Mouse (Mus musculus): ENCODE data around the gene Tmem129. TPM values are rescaled to one million over a fixed set of nuclear protein-coding genes. Genes with fewer than 3 reads are reported as not detected.

Gene Tmem129
- polyA plus RNA-seq, 1 experiment from 2014 or later, result 32.5 TPM

DNA sequence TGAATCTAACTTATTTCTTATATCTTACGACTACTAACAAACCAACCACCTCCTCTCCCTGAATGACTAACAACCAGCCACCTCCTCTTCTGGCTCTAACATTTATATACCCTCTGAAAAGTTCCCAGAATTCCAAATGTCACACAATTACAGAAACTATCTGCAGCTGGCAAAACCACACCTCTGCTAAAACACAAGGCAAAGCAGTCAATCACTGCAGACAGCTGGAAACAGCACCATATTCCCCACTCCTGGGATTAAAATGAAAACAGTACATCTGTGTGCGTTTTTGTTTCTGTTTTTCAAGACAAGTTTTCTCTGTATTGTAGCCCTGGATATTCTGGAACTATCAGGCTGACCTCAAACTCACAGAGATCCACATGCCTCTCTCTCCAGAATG is 35.5 kb downstream of the Tmem129 start:
- H3K9ac ChIP-seq (ENCODE audit: low read depth, low read length), result no peak overlapping the region
- no peaks in the 10 kb centered on the region for H3K4me1 ChIP-seq (ENCODE audit: control insufficient read depth, insufficient read depth, low read depth, low read length)
- H3K4me2 ChIP-seq (ENCODE audit: low read length), result no peak overlapping the region
- H3K27me3 ChIP-seq (replicated peaks; ENCODE audit: control insufficient read depth, insufficient read depth, low read length), result no peaks in the 10 kb centered on the region
- WGBS, result 88% methylated on average over 2 of the region's 2 CpGs
- no peak overlapping the region for H3K27ac ChIP-seq (ENCODE audit: low read depth, low read length)
- H3K36me3 ChIP-seq (ENCODE audit: control insufficient read depth, insufficient read depth, low read length), result no peaks in the 10 kb centered on the region
- no peak overlapping the region for H3K4me3 ChIP-seq (ENCODE audit: low read length)
- no peak for ATAC-seq
- no peaks in the 10 kb centered on the region for H3K9me3 ChIP-seq (ENCODE audit: control insufficient read depth, low read length)

DNA sequence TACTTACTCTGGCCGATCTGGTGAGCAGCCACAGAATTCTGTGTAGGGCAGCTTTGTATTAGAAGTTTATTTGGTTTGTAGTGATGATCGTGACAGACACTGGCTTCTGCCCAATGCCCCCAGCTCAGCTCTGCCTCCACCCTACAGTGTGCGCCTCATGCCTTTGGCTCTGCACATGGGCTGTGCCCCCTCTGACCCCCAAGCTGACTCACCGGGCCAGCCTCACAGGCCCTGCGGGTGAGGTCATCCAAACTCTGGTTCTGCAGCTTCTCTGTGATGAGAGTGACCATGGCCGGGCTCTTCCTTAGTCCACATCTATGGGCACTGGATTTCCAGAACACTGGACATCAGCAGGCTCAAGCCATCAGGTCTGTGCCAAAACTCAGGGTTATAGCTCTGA is 43.8 kb downstream of the Tmem129 start:
- no peak overlapping the region for H3K4me3 ChIP-seq (ENCODE audit: low read length)
- no peak overlapping the region for H3K4me2 ChIP-seq (ENCODE audit: low read length)
- H3K4me1 ChIP-seq (ENCODE audit: control insufficient read depth, insufficient read depth, low read depth, low read length), result no peaks in the 10 kb centered on the region
- no peaks in the 10 kb centered on the region for H3K9me3 ChIP-seq (ENCODE audit: control insufficient read depth, low read length)
- 0 out of 2 replicates have a peak, but pooled peaks cover 2% of the 10 kb centered on the region for H3K36me3 ChIP-seq (ENCODE audit: control insufficient read depth, insufficient read depth, low read length)
- no peak for ATAC-seq
- no peak overlapping the region for H3K9ac ChIP-seq (ENCODE audit: low read depth, low read length)
- no peak overlapping the region for H3K27ac ChIP-seq (ENCODE audit: low read depth, low read length)
- no peaks in the 10 kb centered on the region for H3K27me3 ChIP-seq (replicated peaks; ENCODE audit: control insufficient read depth, insufficient read depth, low read length)
- 90% methylated on average over 6 of the region's 6 CpGs for WGBS

DNA sequence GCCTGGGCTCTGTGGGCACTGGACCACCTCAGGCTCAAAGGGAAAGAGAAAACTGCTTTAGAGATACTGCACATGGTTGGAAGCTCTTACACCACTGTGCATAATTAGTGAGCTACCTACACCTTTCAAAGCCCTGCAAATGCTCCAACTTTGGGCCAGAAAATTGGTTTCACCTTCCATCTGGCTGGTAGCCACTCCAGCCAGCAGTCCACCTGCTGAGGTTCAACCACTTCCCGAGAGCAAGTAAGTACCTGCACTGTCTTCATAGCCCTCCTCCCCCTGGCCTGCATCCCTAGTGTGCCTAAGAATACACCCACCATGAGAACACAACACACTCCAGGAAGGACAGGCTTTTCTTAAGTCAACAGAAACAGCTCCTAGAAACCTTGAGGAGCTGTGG is 46.4 kb downstream of the Tmem129 start:
- H3K27me3 ChIP-seq (replicated peaks; ENCODE audit: control insufficient read depth, insufficient read depth, low read length), result no peaks in the 10 kb centered on the region
- ATAC-seq, result no peak
- H3K4me3 ChIP-seq (ENCODE audit: low read length), result no peak overlapping the region
- H3K9ac ChIP-seq (ENCODE audit: low read depth, low read length), result no peak overlapping the region
- H3K9me3 ChIP-seq (ENCODE audit: control insufficient read depth, low read length), result no peaks in the 10 kb centered on the region
- H3K36me3 ChIP-seq (ENCODE audit: control insufficient read depth, insufficient read depth, low read length), result 0 out of 2 replicates have a peak, but pooled peaks cover 6% of the 10 kb centered on the region
- H3K27ac ChIP-seq (ENCODE audit: low read depth, low read length), result no peak overlapping the region
- no peaks in the 10 kb centered on the region for H3K4me1 ChIP-seq (ENCODE audit: control insufficient read depth, insufficient read depth, low read depth, low read length)
- H3K4me2 ChIP-seq (ENCODE audit: low read length), result no peak overlapping the region
- 100% methylated on average over 1 of the region's 1 CpGs for WGBS

DNA sequence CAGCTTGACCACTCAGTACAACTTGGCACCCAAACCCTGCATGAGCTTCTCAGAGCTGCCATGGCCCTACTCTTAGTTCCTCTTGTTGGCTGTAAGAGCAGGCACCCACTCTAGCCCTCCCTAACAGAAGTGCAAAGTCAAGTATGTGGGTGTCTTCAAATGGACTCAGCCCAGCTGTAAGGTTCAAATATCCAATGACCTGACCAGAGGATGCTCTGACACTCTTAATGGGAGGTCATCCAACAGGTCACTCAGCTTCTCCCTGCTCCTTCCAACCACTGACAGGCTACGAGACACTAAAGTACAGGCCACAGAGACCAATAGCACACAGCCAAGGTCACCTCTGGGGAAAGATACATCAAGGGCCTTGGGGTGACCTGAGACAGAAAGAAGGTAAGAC is 49.0 kb downstream of the Tmem129 start:
- Histone ChIP-seq H3K27ac (ENCODE audit: low read depth, low read length) (no peak overlapping the region), H3K4me2 (ENCODE audit: low read length) (no peak overlapping the region), H3K9ac (ENCODE audit: low read depth, low read length) (no peak overlapping the region), H3K36me3 (ENCODE audit: control insufficient read depth, insufficient read depth, low read length) (0 out of 2 replicates have a peak, but pooled peaks cover 6% of the 10 kb centered on the region), H3K4me3 (ENCODE audit: low read length) (no peak overlapping the region), H3K27me3 (replicated peaks; ENCODE audit: control insufficient read depth, insufficient read depth, low read length) (no peaks in the 10 kb centered on the region), H3K4me1 (ENCODE audit: control insufficient read depth, insufficient read depth, low read depth, low read length) (no peaks in the 10 kb centered on the region), H3K9me3 (ENCODE audit: control insufficient read depth, low read length) (no peaks in the 10 kb centered on the region)
- ATAC-seq, result no peak
- WGBS, result 89% methylated on average over 1 of the region's 1 CpGs

DNA sequence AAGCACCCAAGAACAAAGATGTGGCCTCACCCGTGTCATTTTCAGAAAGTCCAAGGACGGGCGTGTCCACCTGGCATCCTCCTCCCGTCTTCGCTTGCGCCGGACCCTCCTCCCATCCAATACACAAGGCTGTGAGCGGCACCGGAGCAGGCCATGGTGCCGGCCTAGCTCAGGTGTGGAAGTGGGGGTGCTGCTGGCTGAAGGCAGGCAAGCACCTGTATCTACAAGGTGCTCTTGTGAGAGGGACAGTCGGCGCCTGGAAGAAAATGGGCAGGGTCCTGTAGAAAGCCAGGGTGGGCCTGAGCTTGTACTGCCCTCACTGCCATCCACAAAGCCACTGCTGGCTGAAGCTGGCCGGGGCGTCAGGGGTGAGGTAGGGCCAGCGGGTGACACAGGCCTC is 50.8 kb downstream of the Tmem129 start:
- Histone ChIP-seq H3K9ac (ENCODE audit: low read depth, low read length) (no peak overlapping the region), H3K27me3 (replicated peaks; ENCODE audit: control insufficient read depth, insufficient read depth, low read length) (no peaks in the 10 kb centered on the region), H3K4me3 (ENCODE audit: low read length) (no peak overlapping the region), H3K36me3 (ENCODE audit: control insufficient read depth, insufficient read depth, low read length) (0 out of 2 replicates have a peak, but pooled peaks cover 6% of the 10 kb centered on the region), H3K4me1 (ENCODE audit: control insufficient read depth, insufficient read depth, low read depth, low read length) (no peaks in the 10 kb centered on the region), H3K9me3 (ENCODE audit: control insufficient read depth, low read length) (no peaks in the 10 kb centered on the region), H3K27ac (ENCODE audit: low read depth, low read length) (no peak overlapping the region), H3K4me2 (ENCODE audit: low read length) (no peak overlapping the region)
- no peak for ATAC-seq
- 98% methylated on average over 15 of the region's 15 CpGs for WGBS

DNA sequence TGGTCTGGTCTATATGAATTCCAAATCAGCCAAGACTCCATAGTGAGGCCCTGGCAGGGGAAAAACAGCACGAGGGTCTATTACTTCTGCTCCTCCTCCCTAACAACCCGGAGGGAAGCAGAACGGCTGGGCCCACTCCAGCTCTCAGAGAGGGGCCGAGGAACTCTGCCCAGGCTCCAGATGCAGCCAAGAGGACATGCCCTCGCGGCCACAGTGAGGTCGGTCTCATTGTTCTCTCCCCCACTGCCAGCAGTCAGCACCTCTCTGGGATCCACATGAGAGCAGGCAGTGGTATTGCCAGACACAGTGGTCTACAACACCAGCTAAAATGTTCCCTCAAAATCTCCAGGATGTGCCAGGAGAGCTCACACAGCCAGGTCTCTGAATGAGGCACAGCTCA is 51.6 kb downstream of the Tmem129 start:
- no peak overlapping the region for H3K27ac ChIP-seq (ENCODE audit: low read depth, low read length)
- 76% methylated on average over 7 of the region's 7 CpGs for WGBS
- ATAC-seq, result peak; percentile 61; the same call in 1 of the 2 replicates
- no peak overlapping the region for H3K4me2 ChIP-seq (ENCODE audit: low read length)
- H3K9me3 ChIP-seq (ENCODE audit: control insufficient read depth, low read length), result no peaks in the 10 kb centered on the region
- no peaks in the 10 kb centered on the region for H3K27me3 ChIP-seq (replicated peaks; ENCODE audit: control insufficient read depth, insufficient read depth, low read length)
- H3K9ac ChIP-seq (ENCODE audit: low read depth, low read length), result no peak overlapping the region
- H3K4me1 ChIP-seq (ENCODE audit: control insufficient read depth, insufficient read depth, low read depth, low read length), result no peaks in the 10 kb centered on the region
- H3K4me3 ChIP-seq (ENCODE audit: low read length), result no peak overlapping the region
- H3K36me3 ChIP-seq (ENCODE audit: control insufficient read depth, insufficient read depth, low read length), result 0 out of 2 replicates have a peak, but pooled peaks cover 6% of the 10 kb centered on the region

DNA sequence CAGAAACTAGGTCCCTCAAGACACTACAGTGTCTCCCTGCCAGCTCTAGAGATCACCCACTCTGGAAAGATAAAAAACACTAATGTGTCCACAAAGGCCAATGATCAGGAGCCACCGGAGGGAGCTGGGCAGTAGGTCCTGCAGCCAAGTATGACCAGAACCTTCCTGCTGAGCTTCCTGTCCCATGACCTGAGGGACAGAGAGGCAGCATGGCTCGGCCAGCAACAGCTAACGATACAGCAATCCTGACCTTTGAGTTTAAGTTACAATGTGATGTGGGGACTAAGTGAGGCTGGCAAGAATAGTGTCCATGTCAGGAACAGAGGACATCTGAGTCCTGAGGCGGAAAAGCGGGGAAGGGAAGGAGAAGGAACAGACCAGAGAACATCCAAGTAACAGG is 52.9 kb downstream of the Tmem129 start:
- Histone ChIP-seq H3K27ac (ENCODE audit: low read depth, low read length) (no peak overlapping the region), H3K9me3 (ENCODE audit: control insufficient read depth, low read length) (no peaks in the 10 kb centered on the region), H3K9ac (ENCODE audit: low read depth, low read length) (no peak overlapping the region), H3K4me3 (ENCODE audit: low read length) (no peak overlapping the region), H3K27me3 (replicated peaks; ENCODE audit: control insufficient read depth, insufficient read depth, low read length) (no peaks in the 10 kb centered on the region), H3K4me1 (ENCODE audit: control insufficient read depth, insufficient read depth, low read depth, low read length) (no peaks in the 10 kb centered on the region), H3K4me2 (ENCODE audit: low read length) (no peak overlapping the region), H3K36me3 (ENCODE audit: control insufficient read depth, insufficient read depth, low read length) (0 out of 2 replicates have a peak, but pooled peaks cover 6% of the 10 kb centered on the region)
- 78% methylated on average over 5 of the region's 5 CpGs for WGBS
- no peak for ATAC-seq

Other genes starting within 250 kb of the Tmem129 start
- 0.47 TPM in 1 of 2 replicates, not detected in the other for gene Nkx1-1, start 224.4 kb downstream of the Tmem129 start, polyA plus RNA-seq (2015; fragmentation: Nextera tagmentation; extraction: Ambion mirVana)
- gene Fam53a, start 28.8 kb downstream of the Tmem129 start, polyA plus RNA-seq (2015; fragmentation: Nextera tagmentation; extraction: Ambion mirVana), result 28.4 and 33.0 TPM in 2 replicates
- 0.45 and 0.92 TPM in 2 replicates for gene Gm9903, start 28.5 kb downstream of the Tmem129 start, polyA plus RNA-seq (2015; fragmentation: Nextera tagmentation; extraction: Ambion mirVana)
- 128 and 133 TPM in 2 replicates for gene Slbp, start 5.8 kb downstream of the Tmem129 start, polyA plus RNA-seq (2015; fragmentation: Nextera tagmentation; extraction: Ambion mirVana)
- gene Tacc3, start 288 bp downstream of the Tmem129 start, polyA plus RNA-seq (2015; fragmentation: Nextera tagmentation; extraction: Ambion mirVana), result 42.2 and 46.0 TPM in 2 replicates
- 45.9 and 48.2 TPM in 2 replicates for gene Fgfr3, start 63.3 kb upstream of the Tmem129 start, polyA plus RNA-seq (2015; fragmentation: Nextera tagmentation; extraction: Ambion mirVana)
- 68.7 and 75.6 TPM in 2 replicates for gene Letm1, start 124.4 kb upstream of the Tmem129 start, polyA plus RNA-seq (2015; fragmentation: Nextera tagmentation; extraction: Ambion mirVana)
- gene Nsd2, start 162.3 kb upstream of the Tmem129 start, polyA plus RNA-seq (2015; fragmentation: Nextera tagmentation; extraction: Ambion mirVana), result 52.9 and 68.7 TPM in 2 replicates

Measured in hindbrain, embryonic 16.5 days (tissue).